Mouse (Mus musculus): ENCODE data around the gene Id2.

DNA sequence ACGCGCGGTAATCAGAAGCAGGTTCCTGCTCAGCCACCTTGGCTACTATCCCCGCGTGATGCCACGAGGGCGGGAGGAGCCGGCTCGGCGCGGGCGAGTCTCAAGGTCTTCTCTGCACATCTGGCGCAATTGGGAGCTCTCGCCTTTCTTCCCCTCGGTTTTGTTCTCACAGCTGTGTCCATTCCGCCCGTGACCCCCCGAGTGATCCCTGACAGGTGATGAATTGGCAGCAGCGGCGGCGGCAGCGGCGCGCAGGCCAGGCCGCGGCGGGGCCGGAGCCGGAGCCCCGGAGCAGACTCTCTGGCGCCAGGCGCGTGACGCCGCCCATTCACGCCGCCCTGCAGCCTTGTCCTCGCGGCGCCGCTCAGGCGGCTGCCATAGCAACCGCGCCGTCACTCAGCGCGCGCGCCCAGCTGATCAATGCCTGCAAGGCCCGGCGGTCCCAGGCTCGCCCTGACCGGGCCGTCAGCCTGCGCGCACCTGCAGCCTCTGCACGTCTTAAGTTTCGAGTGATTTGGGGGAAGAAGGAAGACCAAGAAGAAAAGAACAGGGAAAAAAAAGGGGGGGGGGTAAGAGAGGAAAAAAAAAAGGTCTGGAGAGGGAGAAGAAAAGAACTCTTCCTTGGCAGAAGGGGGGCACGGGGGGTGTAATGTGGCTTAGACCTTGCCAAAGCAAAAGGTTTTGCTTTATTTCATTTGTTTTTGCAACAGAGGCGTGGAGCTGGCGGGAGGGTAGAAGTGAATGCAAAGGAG lies 1.8 kb upstream of the Id2 start:
- no peak for TF ChIP-seq CTCF (IDR thresholded peaks at IDR 0.05; ENCODE audit: extremely low read depth, insufficient read depth, insufficient read length, insufficient replicate concordance)
- peak; percentile 8 for TF ChIP-seq POLR2A (IDR thresholded peaks at IDR 0.05; ENCODE audit: low read depth, low read length)
